Mouse (Mus musculus): ENCODE data around the gene Nlgn2. TPM values are rescaled to one million over a fixed set of nuclear protein-coding genes. Genes with fewer than 3 reads are reported as not detected.

Nlgn2 gene
- polyA plus RNA-seq, 1 experiment from 2014 or later: 31.3 TPM

- Histone ChIP-seq H3K9me3 (ENCODE audit: control insufficient read depth, low read length) (no peaks in the 10 kb centered on the region), H3K4me1 (ENCODE audit: control insufficient read depth, insufficient read depth, low read length) (no peaks in the 10 kb centered on the region), H3K4me2 (ENCODE audit: low read depth, low read length) (no peak overlapping the region), H3K27ac (ENCODE audit: low read depth, low read length) (no peak overlapping the region), H3K36me3 (ENCODE audit: control insufficient read depth, insufficient read depth, low read length) (peaks cover 5% of the 10 kb centered on the region; the same call in 1 of the 2 replicates), H3K9ac (replicated peaks; ENCODE audit: low read depth, low read length) (no peak overlapping the region), H3K4me3 (ENCODE audit: low read depth, low read length) (no peak overlapping the region), H3K27me3 (ENCODE audit: control insufficient read depth, insufficient read depth, low read length) (no peaks in the 10 kb centered on the region)
- 45% methylated on average over 7 of the region's 7 CpGs for WGBS
- ATAC-seq (ENCODE audit: low read depth): no peak
Observed at GRCm38 (mm10) chr11:69778985-69779384, 58.6 kb downstream of the Nlgn2 start.

GRCm38 (mm10) chr11:69778258-69778982, 59.2 kb downstream of the Nlgn2 start:
- H3K36me3 ChIP-seq (ENCODE audit: control insufficient read depth, insufficient read depth, low read length): peaks cover 5% of the 10 kb centered on the region; the same call in 1 of the 2 replicates
- H3K9ac ChIP-seq (replicated peaks; ENCODE audit: low read depth, low read length): no peak overlapping the region
- ATAC-seq (ENCODE audit: low read depth): no peak
- H3K4me3 ChIP-seq (ENCODE audit: low read depth, low read length): no peak overlapping the region
- no peaks in the 10 kb centered on the region for H3K9me3 ChIP-seq (ENCODE audit: control insufficient read depth, low read length)
- no peaks in the 10 kb centered on the region for H3K27me3 ChIP-seq (ENCODE audit: control insufficient read depth, insufficient read depth, low read length)
- 68% methylated on average over 23 of the region's 23 CpGs for WGBS
- H3K4me1 ChIP-seq (ENCODE audit: control insufficient read depth, insufficient read depth, low read length): no peaks in the 10 kb centered on the region
- no peak overlapping the region for H3K27ac ChIP-seq (ENCODE audit: low read depth, low read length)
- H3K4me2 ChIP-seq (ENCODE audit: low read depth, low read length): no peak overlapping the region

- Histone ChIP-seq H3K9ac (replicated peaks; ENCODE audit: low read depth, low read length) (no peak overlapping the region), H3K4me3 (ENCODE audit: low read depth, low read length) (no peak overlapping the region), H3K4me1 (ENCODE audit: control insufficient read depth, insufficient read depth, low read length) (no peaks in the 10 kb centered on the region), H3K4me2 (ENCODE audit: low read depth, low read length) (no peak overlapping the region), H3K27me3 (ENCODE audit: control insufficient read depth, insufficient read depth, low read length) (no peaks in the 10 kb centered on the region), H3K36me3 (ENCODE audit: control insufficient read depth, insufficient read depth, low read length) (peaks cover 5% of the 10 kb centered on the region; the same call in 1 of the 2 replicates), H3K9me3 (ENCODE audit: control insufficient read depth, low read length) (no peaks in the 10 kb centered on the region), H3K27ac (ENCODE audit: low read depth, low read length) (no peak overlapping the region)
- 57% methylated on average over 22 of the region's 26 CpGs for WGBS
- no peak for ATAC-seq (ENCODE audit: low read depth)
Observed at GRCm38 (mm10) chr11:69777504-69778257, 59.9 kb downstream of the Nlgn2 start.

DNA sequence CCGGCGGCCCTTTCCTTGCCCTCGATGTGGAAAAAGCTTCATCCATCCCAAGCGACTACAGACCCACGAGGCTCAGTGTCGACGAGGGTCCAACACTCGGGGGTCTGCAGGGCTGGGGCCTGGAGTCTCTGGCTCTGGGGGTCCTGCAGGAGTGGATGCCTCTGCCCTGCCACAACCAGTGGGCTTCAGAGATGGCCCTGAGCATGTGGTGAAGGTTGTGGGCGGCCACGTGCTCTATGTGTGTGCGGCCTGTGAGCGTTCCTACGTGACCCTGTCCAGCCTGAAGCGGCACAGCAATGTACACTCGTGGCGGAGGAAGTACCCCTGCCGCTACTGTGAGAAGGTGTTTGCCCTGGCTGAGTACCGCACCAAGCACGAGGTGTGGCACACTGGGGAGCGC, 61.1 kb downstream of the Nlgn2 start:
- H3K9me3 ChIP-seq (ENCODE audit: control insufficient read depth, low read length): no peaks in the 10 kb centered on the region
- no peak for ATAC-seq (ENCODE audit: low read depth)
- no peaks in the 10 kb centered on the region for H3K4me1 ChIP-seq (ENCODE audit: control insufficient read depth, insufficient read depth, low read length)
- no peak overlapping the region for H3K4me2 ChIP-seq (ENCODE audit: low read depth, low read length)
- no peak overlapping the region for H3K4me3 ChIP-seq (ENCODE audit: low read depth, low read length)
- peaks cover 5% of the 10 kb centered on the region; the same call in 1 of the 2 replicates for H3K36me3 ChIP-seq (ENCODE audit: control insufficient read depth, insufficient read depth, low read length)
- no peaks in the 10 kb centered on the region for H3K27me3 ChIP-seq (ENCODE audit: control insufficient read depth, insufficient read depth, low read length)
- no peak overlapping the region for H3K9ac ChIP-seq (replicated peaks; ENCODE audit: low read depth, low read length)
- 87% methylated on average over 20 of the region's 20 CpGs for WGBS
- H3K27ac ChIP-seq (ENCODE audit: low read depth, low read length): no peak overlapping the region

DNA sequence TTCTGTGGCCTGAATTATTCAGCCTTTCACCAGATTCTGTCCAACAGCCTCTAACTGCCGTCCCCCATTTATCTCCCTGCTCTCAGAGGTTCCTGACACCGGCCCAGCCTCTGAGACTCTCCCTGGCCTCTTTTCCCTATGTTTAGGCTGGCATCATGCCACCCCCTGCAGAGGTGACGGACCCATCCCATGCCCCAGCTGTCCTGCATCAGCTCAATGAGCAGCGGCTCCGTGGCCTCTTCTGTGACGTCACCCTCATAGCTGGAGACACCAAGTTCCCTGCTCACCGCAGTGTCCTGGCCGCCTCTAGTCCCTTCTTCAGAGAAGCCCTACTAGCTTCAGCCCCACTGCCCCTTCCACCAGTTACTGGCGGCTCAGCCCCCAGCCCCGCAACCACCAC, 61.9 kb downstream of the Nlgn2 start:
- peaks cover 5% of the 10 kb centered on the region; the same call in 1 of the 2 replicates for H3K36me3 ChIP-seq (ENCODE audit: control insufficient read depth, insufficient read depth, low read length)
- no peak overlapping the region for H3K9ac ChIP-seq (replicated peaks; ENCODE audit: low read depth, low read length)
- WGBS: 60% methylated on average over 10 of the region's 10 CpGs
- no peak overlapping the region for H3K27ac ChIP-seq (ENCODE audit: low read depth, low read length)
- H3K4me3 ChIP-seq (ENCODE audit: low read depth, low read length): no peak overlapping the region
- no peaks in the 10 kb centered on the region for H3K9me3 ChIP-seq (ENCODE audit: control insufficient read depth, low read length)
- no peaks in the 10 kb centered on the region for H3K27me3 ChIP-seq (ENCODE audit: control insufficient read depth, insufficient read depth, low read length)
- no peaks in the 10 kb centered on the region for H3K4me1 ChIP-seq (ENCODE audit: control insufficient read depth, insufficient read depth, low read length)
- no peak for ATAC-seq (ENCODE audit: low read depth)
- H3K4me2 ChIP-seq (ENCODE audit: low read depth, low read length): no peak overlapping the region

- Histone ChIP-seq H3K4me3 (ENCODE audit: low read depth, low read length) (no peak overlapping the region), H3K4me2 (ENCODE audit: low read depth, low read length) (no peak overlapping the region), H3K9ac (replicated peaks; ENCODE audit: low read depth, low read length) (no peak overlapping the region), H3K27me3 (ENCODE audit: control insufficient read depth, insufficient read depth, low read length) (no peaks in the 10 kb centered on the region), H3K36me3 (ENCODE audit: control insufficient read depth, insufficient read depth, low read length) (peaks cover 5% of the 10 kb centered on the region; the same call in 1 of the 2 replicates), H3K4me1 (ENCODE audit: control insufficient read depth, insufficient read depth, low read length) (no peaks in the 10 kb centered on the region), H3K27ac (ENCODE audit: low read depth, low read length) (no peak overlapping the region), H3K9me3 (ENCODE audit: control insufficient read depth, low read length) (no peaks in the 10 kb centered on the region)
- 58% methylated on average over 5 of the region's 5 CpGs for WGBS
- no peak for ATAC-seq (ENCODE audit: low read depth)
Observed at GRCm38 (mm10) chr11:69774961-69775360, 62.6 kb downstream of the Nlgn2 start.

Small RNAs within 50 kb of the gene (microRNA-seq; reads per million reads assigned to microRNA genes)
- gene Mir6924: not detected

Other genes starting within 250 kb of the Nlgn2 start
- gene Atp1b2, start 231.8 kb downstream of the Nlgn2 start, polyA plus RNA-seq (2014; fragmentation: Nextera tagmentation; extraction: Ambion mirVana): 66.6 and 99.6 TPM in 2 replicates
- gene Shbg, start 219.9 kb downstream of the Nlgn2 start, polyA plus RNA-seq (2014; fragmentation: Nextera tagmentation; extraction: Ambion mirVana): not detected in 2 replicates
- gene Sat2, start 215.8 kb downstream of the Nlgn2 start, polyA plus RNA-seq (2014; fragmentation: Nextera tagmentation; extraction: Ambion mirVana): 23.8 and 25.1 TPM in 2 replicates
- 31.1 and 34.0 TPM in 2 replicates for gene Fxr2, start 204.8 kb downstream of the Nlgn2 start, polyA plus RNA-seq (2014; fragmentation: Nextera tagmentation; extraction: Ambion mirVana)
- gene Sox15, start 182.5 kb downstream of the Nlgn2 start, polyA plus RNA-seq (2014; fragmentation: Nextera tagmentation; extraction: Ambion mirVana): not detected in 2 replicates
- 40.7 and 63.4 TPM in 2 replicates for gene Mpdu1, start 175.1 kb downstream of the Nlgn2 start, polyA plus RNA-seq (2014; fragmentation: Nextera tagmentation; extraction: Ambion mirVana)
- gene Cd68, start 171.6 kb downstream of the Nlgn2 start, polyA plus RNA-seq (2014; fragmentation: Nextera tagmentation; extraction: Ambion mirVana): 3.7 and 11.2 TPM in 2 replicates
- gene Eif4a1, start 165.4 kb downstream of the Nlgn2 start, polyA plus RNA-seq (2014; fragmentation: Nextera tagmentation; extraction: Ambion mirVana): 503 and 643 TPM in 2 replicates
- gene Senp3, start 155.7 kb downstream of the Nlgn2 start, polyA plus RNA-seq (2014; fragmentation: Nextera tagmentation; extraction: Ambion mirVana): 104 and 116 TPM in 2 replicates
- gene Tnfsf13, start 152.0 kb downstream of the Nlgn2 start, polyA plus RNA-seq (2014; fragmentation: Nextera tagmentation; extraction: Ambion mirVana): 0.24 and 0.72 TPM in 2 replicates
- gene Tnfsf12, start 141.9 kb downstream of the Nlgn2 start, polyA plus RNA-seq (2014; fragmentation: Nextera tagmentation; extraction: Ambion mirVana): 2.1 and 3.4 TPM in 2 replicates
- gene Tnfsfm13, start 141.7 kb downstream of the Nlgn2 start, polyA plus RNA-seq (2014; fragmentation: Nextera tagmentation; extraction: Ambion mirVana): 0.75 and 1.8 TPM in 2 replicates
- gene Polr2a, start 79.1 kb downstream of the Nlgn2 start, polyA plus RNA-seq (2014; fragmentation: Nextera tagmentation; extraction: Ambion mirVana): 23.5 and 30.7 TPM in 2 replicates
- not detected in 2 replicates for gene Slc35g3, start 75.8 kb downstream of the Nlgn2 start, polyA plus RNA-seq (2014; fragmentation: Nextera tagmentation; extraction: Ambion mirVana)
- gene Zbtb4, start 71.9 kb downstream of the Nlgn2 start, polyA plus RNA-seq (2014; fragmentation: Nextera tagmentation; extraction: Ambion mirVana): 4.3 and 6.0 TPM in 2 replicates
- gene Chrnb1, start 41.8 kb downstream of the Nlgn2 start, polyA plus RNA-seq (2014; fragmentation: Nextera tagmentation; extraction: Ambion mirVana): 0.78 and 1.3 TPM in 2 replicates
- 6.4 and 9.1 TPM in 2 replicates for gene Fgf11, start 35.9 kb downstream of the Nlgn2 start, polyA plus RNA-seq (2014; fragmentation: Nextera tagmentation; extraction: Ambion mirVana)
- 0.68 and 0.76 TPM in 2 replicates for gene Tmem102, start 32.2 kb downstream of the Nlgn2 start, polyA plus RNA-seq (2014; fragmentation: Nextera tagmentation; extraction: Ambion mirVana)
- not detected in 2 replicates for gene Gm39566, start 22.5 kb downstream of the Nlgn2 start, polyA plus RNA-seq (2014; fragmentation: Nextera tagmentation; extraction: Ambion mirVana)
- 0.16 TPM in 1 of 2 replicates, not detected in the other for gene Spem2, start 19.3 kb downstream of the Nlgn2 start, polyA plus RNA-seq (2014; fragmentation: Nextera tagmentation; extraction: Ambion mirVana)
- 0.35 and 0.40 TPM in 2 replicates for gene Spem1, start 15.6 kb downstream of the Nlgn2 start, polyA plus RNA-seq (2014; fragmentation: Nextera tagmentation; extraction: Ambion mirVana)
- gene Tmem256, start 730 bp upstream of the Nlgn2 start, polyA plus RNA-seq (2014; fragmentation: Nextera tagmentation; extraction: Ambion mirVana): 306 and 377 TPM in 2 replicates
- gene Plscr3, start 8.6 kb upstream of the Nlgn2 start, polyA plus RNA-seq (2014; fragmentation: Nextera tagmentation; extraction: Ambion mirVana): 36.3 and 51.8 TPM in 2 replicates
- 0.28 TPM in 1 of 2 replicates, not detected in the other for gene Tnk1, start 20.9 kb upstream of the Nlgn2 start, polyA plus RNA-seq (2014; fragmentation: Nextera tagmentation; extraction: Ambion mirVana)
- not detected in 2 replicates for gene Tmem95, start 40.2 kb upstream of the Nlgn2 start, polyA plus RNA-seq (2014; fragmentation: Nextera tagmentation; extraction: Ambion mirVana)
- 0.80 and 2.0 TPM in 2 replicates for gene Kctd11, start 43.6 kb upstream of the Nlgn2 start, polyA plus RNA-seq (2014; fragmentation: Nextera tagmentation; extraction: Ambion mirVana)
- 0.17 and 0.33 TPM in 2 replicates for gene Acap1, start 57.8 kb upstream of the Nlgn2 start, polyA plus RNA-seq (2014; fragmentation: Nextera tagmentation; extraction: Ambion mirVana)
- gene 2810408A11Rik, start 63.2 kb upstream of the Nlgn2 start, polyA plus RNA-seq (2014; fragmentation: Nextera tagmentation; extraction: Ambion mirVana): 7.1 and 7.8 TPM in 2 replicates
- 26.2 and 27.8 TPM in 2 replicates for gene Neurl4, start 63.3 kb upstream of the Nlgn2 start, polyA plus RNA-seq (2014; fragmentation: Nextera tagmentation; extraction: Ambion mirVana)
- 58.5 and 65.4 TPM in 2 replicates for gene Gps2, start 76.1 kb upstream of the Nlgn2 start, polyA plus RNA-seq (2014; fragmentation: Nextera tagmentation; extraction: Ambion mirVana)
- 1,037 and 1,095 TPM in 2 replicates for gene Eif5a, start 84.2 kb upstream of the Nlgn2 start, polyA plus RNA-seq (2014; fragmentation: Nextera tagmentation; extraction: Ambion mirVana)
- gene Ybx2, start 98.0 kb upstream of the Nlgn2 start, polyA plus RNA-seq (2014; fragmentation: Nextera tagmentation; extraction: Ambion mirVana): 5.9 and 11.1 TPM in 2 replicates
- gene Slc2a4, start 110.4 kb upstream of the Nlgn2 start, polyA plus RNA-seq (2014; fragmentation: Nextera tagmentation; extraction: Ambion mirVana): 2.7 and 3.7 TPM in 2 replicates
- 0.33 and 0.88 TPM in 2 replicates for gene Cldn7, start 127.0 kb upstream of the Nlgn2 start, polyA plus RNA-seq (2014; fragmentation: Nextera tagmentation; extraction: Ambion mirVana)
- 26.5 and 27.1 TPM in 2 replicates for gene Ctdnep1, start 143.4 kb upstream of the Nlgn2 start, polyA plus RNA-seq (2014; fragmentation: Nextera tagmentation; extraction: Ambion mirVana)
- 159 and 175 TPM in 2 replicates for gene Elp5, start 144.7 kb upstream of the Nlgn2 start, polyA plus RNA-seq (2014; fragmentation: Nextera tagmentation; extraction: Ambion mirVana)
- gene Gabarap, start 153.4 kb upstream of the Nlgn2 start, polyA plus RNA-seq (2014; fragmentation: Nextera tagmentation; extraction: Ambion mirVana): 609 and 643 TPM in 2 replicates
- 28.8 and 37.8 TPM in 2 replicates for gene Phf23, start 158.0 kb upstream of the Nlgn2 start, polyA plus RNA-seq (2014; fragmentation: Nextera tagmentation; extraction: Ambion mirVana)
- 19.0 and 19.2 TPM in 2 replicates for gene Dvl2, start 162.8 kb upstream of the Nlgn2 start, polyA plus RNA-seq (2014; fragmentation: Nextera tagmentation; extraction: Ambion mirVana)
- 49.5 and 57.2 TPM in 2 replicates for gene Acadvl, start 177.6 kb upstream of the Nlgn2 start, polyA plus RNA-seq (2014; fragmentation: Nextera tagmentation; extraction: Ambion mirVana)
- gene Dlg4, start 179.2 kb upstream of the Nlgn2 start, polyA plus RNA-seq (2014; fragmentation: Nextera tagmentation; extraction: Ambion mirVana): 24.9 and 31.6 TPM in 2 replicates
- gene Asgr1, start 216.3 kb upstream of the Nlgn2 start, polyA plus RNA-seq (2014; fragmentation: Nextera tagmentation; extraction: Ambion mirVana): 3.7 TPM in 1 of 2 replicates, not detected in the other